Comparison of ENCODE assay signal across 9 mouse cellular contexts in genomic region chr13:107838126-107838715, GRCm38 (mm10).
A peak's percentile ranks its signal among the peaks of the same experiment; 100 is the strongest.
DNase-seq lines count a peak whose midpoint lies in the region; ATAC-seq and TF ChIP-seq lines count a peak whose summit lies in the region.
"Had no signal": no experiment of that assay in that cellular context is flagged by ENCODE, and none has a peak within 500 bp of the region (broad histone marks: within the 10 kb centered on the region; RNA-seq: fewer than 3 reads in every experiment).

No protein-coding gene starts in this region.

- no peak overlapping the region for H3K4me3 ChIP-seq in liver, embryonic 15.5 days (replicated peaks)
- H3K4me3 ChIP-seq in bone marrow macrophage, adult 2 months (ENCODE audit: insufficient read depth, low read length) = peak overlapping the region; percentile 58
- H3K4me3 ChIP-seq: stomach, embryonic 15.5 days had no signal

- H3K36me3 ChIP-seq in liver, embryonic 15.5 days (replicated peaks) = no peaks in the 10 kb centered on the region
- H3K36me3 ChIP-seq: stomach, embryonic 15.5 days had no signal

- WGBS in liver, embryonic 15.5 days (ENCODE audit: insufficient replicate concordance) = 55% methylated on average over 9 of the region's 9 CpGs

- peak; percentile 37; the same call in 1 of the 2 replicates for ATAC-seq in liver, embryonic 15.5 days (ENCODE audit: insufficient read depth)
- peak; percentile 92 for ATAC-seq in monocyte, adult 5-6 weeks (replicated peaks; ENCODE audit: insufficient number of reproducible peaks, low FRiP score, low TSS enrichment, poor library complexity, severe bottlenecking)

- intact Hi-C loops in gastrocnemius, postnatal 36 days (cut with DNase I) = no loop called here

- H3K4me1 ChIP-seq in liver, embryonic 15.5 days (replicated peaks) = peaks cover 14% of the 10 kb centered on the region
- peaks cover 21% of the 10 kb centered on the region for H3K4me1 ChIP-seq in bone marrow macrophage, adult 2 months (ENCODE audit: control insufficient read depth, insufficient read depth, low read length)

- no peaks in the 10 kb centered on the region for H3K9me3 ChIP-seq in liver, embryonic 15.5 days (replicated peaks)
- H3K9me3 ChIP-seq: stomach, embryonic 15.5 days had no signal

- no peak overlapping the region for H3K4me2 ChIP-seq in liver, embryonic 15.5 days
- H3K4me2 ChIP-seq: stomach, embryonic 15.5 days had no signal

- no peak overlapping the region for H3K27ac ChIP-seq in liver, embryonic 15.5 days (replicated peaks)
- H3K27ac ChIP-seq in bone marrow macrophage, adult 2 months (ENCODE audit: insufficient read depth, low read depth, low read length) = peak overlapping the region; percentile 87
- H3K27ac ChIP-seq: stomach, embryonic 15.5 days had no signal

- no peak for TF ChIP-seq CTCF in bone marrow macrophage, adult 2 months (IDR thresholded peaks at IDR 0.05; ENCODE audit: low read depth, low read length)

- H3K9ac ChIP-seq in liver, embryonic 15.5 days = no peak overlapping the region
- H3K9ac ChIP-seq: stomach, embryonic 15.5 days had no signal

- DNase-seq in liver = no peak
- DNase-seq in kidney, postnatal 25 days = peak; percentile 65 to 84
- DNase-seq in gastrocnemius, postnatal 36 days = no peak
- DNase-seq in layer of hippocampus, adult 8-10 months (ENCODE audit: low spot score in 2 of 2) = no peak
- DNase-seq in layer of hippocampus, postnatal 25 days (ENCODE audit: extremely low spot score in 1 of 2, low spot score in 1 of 2) = no peak

- H3K27me3 ChIP-seq in liver, embryonic 15.5 days = no peaks in the 10 kb centered on the region
- H3K27me3 ChIP-seq: stomach, embryonic 15.5 days had no signal

- TF ChIP-seq POLR2A in bone marrow macrophage, adult 2 months (IDR thresholded peaks at IDR 0.05; ENCODE audit: borderline replicate concordance, low read depth, low read length) = no peak

Comparison
In these comparisons a context has a peak if more than half of its experiments do, and no peak if none do; other contexts are left out.
1. DNase-seq: peak in kidney, postnatal 25 days (2 of 2); none in liver (single experiment), gastrocnemius, postnatal 36 days (0 of 2), layer of hippocampus, adult 8-10 months (0 of 2) and layer of hippocampus, postnatal 25 days (0 of 2).